Mouse (Mus musculus): Measurements from ENCODE around the gene Kcnn1.
A peak's percentile ranks its signal among the peaks of the same experiment; 100 is the strongest.
"Not testable (repeated sequence)": the region's sequence is repeated elsewhere in the genome, so short reads cannot be mapped to it uniquely, and the experiment has no call there.

Gene Kcnn1

GRCm38 (mm10) chr8:70862824-70863641 is at the start of gene Kcnn1:
Gene Kcnn1 (minus strand): TSS chr8:70863258.
- no peak for DNase-seq (ENCODE audit: low spot score)

DNA sequence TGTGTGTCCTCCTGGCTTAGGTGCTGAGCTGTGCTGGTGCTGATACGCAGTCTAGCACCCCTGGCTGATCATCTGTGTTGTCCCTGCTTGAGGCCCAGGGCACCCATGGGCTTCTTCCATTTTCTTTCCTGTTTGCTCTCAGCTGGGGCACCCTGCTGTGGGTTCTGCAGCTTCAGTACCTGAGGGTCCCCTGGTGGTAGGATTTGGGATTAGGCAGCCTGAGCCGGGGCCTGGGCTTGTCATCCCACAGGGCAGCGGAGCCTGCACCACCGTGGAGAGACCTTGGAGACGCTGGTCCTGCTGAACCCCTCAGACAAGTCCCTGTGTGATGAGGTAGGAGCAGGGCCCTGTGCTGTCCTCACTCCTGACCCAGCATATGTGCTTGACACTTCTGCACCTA is 48.5 kb upstream of the Kcnn1 start:
- DNase-seq (ENCODE audit: low spot score), result no peak

- no peak for DNase-seq (ENCODE audit: low spot score)
Observed at GRCm38 (mm10) chr8:70907518-70907917, 44.5 kb upstream of the Kcnn1 start.

- peak; percentile 59 for DNase-seq (ENCODE audit: low spot score)
Observed at GRCm38 (mm10) chr8:70905831-70906736, 43.0 kb upstream of the Kcnn1 start, which contains the start of gene Map1s. Gene Map1s (plus strand): TSS chr8:70905932.

GRCm38 (mm10) chr8:70905463-70905830 is 42.4 kb upstream of the Kcnn1 start:
- DNase-seq (ENCODE audit: low spot score), result no peak

DNA sequence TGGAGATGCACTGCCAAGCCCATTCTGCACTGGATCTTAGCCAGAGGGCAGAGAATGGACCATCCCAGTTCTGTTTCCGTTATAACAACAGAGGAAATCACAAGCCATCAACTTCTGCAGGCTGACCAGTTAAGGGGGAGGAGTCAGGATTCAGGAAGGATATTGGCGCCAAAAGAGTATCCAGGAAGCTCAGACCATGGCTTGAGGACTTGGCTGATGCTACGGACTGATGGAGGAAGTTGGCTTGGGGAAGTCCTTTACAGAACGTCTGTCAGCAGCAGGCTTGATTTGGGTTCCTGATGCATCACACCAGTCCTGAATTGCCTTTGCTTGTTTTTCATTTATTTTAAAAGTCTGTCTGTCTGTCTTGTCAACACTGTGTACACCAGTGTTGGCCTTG is 41.5 kb upstream of the Kcnn1 start:
- DNase-seq (ENCODE audit: low spot score), result peak; percentile 85

DNA sequence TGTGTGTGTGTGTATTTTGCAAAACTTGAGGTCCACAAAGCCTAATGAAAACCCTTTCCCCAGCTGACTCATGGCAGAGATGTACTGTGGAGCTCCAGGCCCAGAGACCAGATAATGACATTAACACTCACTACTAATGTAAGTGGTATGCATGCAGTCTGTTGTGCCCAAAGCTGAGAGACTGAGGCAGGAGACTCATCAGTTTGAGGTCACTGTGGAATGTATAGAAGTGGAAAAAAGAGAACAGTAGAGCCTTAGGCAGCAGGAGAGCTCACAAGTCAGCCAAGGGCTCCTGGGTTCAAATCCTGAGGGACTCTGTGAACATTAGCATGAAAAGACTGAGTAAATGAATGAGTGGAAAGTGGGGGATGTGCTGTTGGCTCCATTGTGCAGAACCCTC is 40.5 kb upstream of the Kcnn1 start:
- no peak for DNase-seq (ENCODE audit: low spot score)

DNA sequence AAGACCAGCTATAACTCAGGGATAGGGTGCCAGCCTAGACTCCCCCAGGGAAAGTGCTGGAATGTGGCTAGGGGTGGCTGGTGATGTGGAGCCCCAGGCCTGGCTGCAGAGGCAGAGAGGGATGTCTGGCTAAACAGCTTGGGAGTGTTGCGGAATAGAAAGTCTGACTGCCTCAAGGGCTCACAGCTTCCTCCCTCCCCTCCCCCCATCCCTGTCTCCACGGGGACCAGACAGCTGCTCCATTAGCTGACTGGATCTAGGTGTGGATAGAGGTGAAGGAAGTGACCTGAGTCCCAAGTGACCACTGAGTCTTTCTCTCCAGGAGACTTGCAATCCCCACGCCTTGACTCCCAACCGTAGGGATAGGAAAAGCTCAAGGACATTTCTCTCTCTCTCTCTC is 40.1 kb upstream of the Kcnn1 start:
- DNase-seq (ENCODE audit: low spot score), result no peak

DNA sequence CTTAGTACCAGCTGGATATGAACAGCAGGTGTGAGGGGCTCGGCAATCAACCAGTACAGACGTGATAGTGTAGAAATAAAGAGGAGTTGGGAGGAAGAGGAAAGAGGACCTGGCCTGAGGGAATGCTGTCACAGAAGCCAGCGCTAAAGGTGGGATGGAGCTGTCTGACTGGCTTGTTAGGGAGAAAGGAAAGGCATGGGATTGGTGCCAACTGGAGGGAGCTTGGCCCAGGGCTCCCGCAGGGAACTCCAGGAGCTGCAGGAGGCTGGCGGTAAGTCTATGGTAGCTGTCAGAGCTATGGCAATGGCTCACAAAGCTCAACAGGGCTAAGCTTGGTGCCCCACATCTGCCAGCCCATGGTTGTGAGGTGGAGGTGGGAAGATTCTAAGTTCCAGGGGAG is 39.2 kb upstream of the Kcnn1 start:
- DNase-seq (ENCODE audit: low spot score), result no peak

GRCm38 (mm10) chr8:70900872-70901387 is 37.9 kb upstream of the Kcnn1 start:
- no peak for DNase-seq (ENCODE audit: low spot score)

DNA sequence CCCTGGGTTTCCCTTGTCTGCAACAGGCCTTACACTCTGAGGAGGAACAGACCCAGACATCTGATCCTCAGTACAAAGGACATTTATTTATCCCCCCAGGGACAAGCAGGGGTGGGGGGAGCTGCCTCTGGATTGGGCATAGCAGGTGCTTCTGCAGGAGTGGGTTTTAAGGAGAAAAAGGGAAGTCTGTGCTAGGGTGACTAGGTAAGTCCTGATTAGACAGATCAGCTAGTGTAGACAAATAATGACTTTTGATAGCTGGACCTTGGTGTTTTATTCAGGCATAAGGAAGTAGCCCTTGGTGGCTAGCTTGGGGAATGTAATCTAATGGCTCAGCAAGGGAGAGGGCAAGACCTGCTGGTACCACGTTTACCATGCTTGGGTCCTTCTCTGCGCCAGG is 36.2 kb upstream of the Kcnn1 start:
- DNase-seq (ENCODE audit: low spot score), result no peak

GRCm38 (mm10) chr8:70898661-70899198 is 35.7 kb upstream of the Kcnn1 start:
- DNase-seq (ENCODE audit: low spot score), result no peak

GRCm38 (mm10) chr8:70897681-70898413 is 34.8 kb upstream of the Kcnn1 start:
- DNase-seq (ENCODE audit: low spot score), result peak; percentile 87

DNA sequence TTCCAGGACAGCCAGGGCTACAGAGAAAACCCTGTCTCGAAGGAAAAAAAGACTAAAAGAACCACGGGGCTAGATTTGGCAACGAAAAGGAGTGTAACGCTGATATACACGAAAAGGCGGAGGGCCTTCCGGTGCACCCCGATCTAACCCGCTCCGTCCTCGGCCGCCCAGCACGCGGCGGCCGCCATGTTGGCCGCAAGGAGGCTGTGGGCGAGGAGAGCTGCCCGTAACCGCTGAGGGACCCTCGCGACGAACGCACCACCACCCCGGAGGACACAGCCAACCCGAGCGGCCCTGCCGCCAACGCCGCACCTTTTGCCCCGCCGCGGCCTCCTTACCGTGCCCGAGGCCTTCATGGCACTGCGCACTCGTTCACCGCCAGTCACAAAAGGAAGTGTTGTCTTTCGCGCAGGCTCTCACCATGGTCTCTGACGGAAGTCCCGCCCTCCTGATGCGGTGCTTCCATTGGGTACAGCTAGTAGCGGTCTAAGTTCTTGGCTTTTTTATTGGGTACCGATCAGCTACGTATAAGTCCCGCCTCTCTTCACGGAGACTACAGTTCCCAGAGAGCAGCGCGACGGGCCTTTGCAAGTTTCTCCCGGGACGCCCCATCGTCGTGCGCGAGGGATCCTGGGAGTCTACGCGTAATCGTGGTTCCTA is 34.1 kb upstream of the Kcnn1 start, which contains the start of gene Rpl18a:
Gene Rpl18a, minus strand, starts transcription at position 392 of the 660 bp plus-strand sequence.
- peak; percentile 99 for DNase-seq (ENCODE audit: low spot score)

DNA sequence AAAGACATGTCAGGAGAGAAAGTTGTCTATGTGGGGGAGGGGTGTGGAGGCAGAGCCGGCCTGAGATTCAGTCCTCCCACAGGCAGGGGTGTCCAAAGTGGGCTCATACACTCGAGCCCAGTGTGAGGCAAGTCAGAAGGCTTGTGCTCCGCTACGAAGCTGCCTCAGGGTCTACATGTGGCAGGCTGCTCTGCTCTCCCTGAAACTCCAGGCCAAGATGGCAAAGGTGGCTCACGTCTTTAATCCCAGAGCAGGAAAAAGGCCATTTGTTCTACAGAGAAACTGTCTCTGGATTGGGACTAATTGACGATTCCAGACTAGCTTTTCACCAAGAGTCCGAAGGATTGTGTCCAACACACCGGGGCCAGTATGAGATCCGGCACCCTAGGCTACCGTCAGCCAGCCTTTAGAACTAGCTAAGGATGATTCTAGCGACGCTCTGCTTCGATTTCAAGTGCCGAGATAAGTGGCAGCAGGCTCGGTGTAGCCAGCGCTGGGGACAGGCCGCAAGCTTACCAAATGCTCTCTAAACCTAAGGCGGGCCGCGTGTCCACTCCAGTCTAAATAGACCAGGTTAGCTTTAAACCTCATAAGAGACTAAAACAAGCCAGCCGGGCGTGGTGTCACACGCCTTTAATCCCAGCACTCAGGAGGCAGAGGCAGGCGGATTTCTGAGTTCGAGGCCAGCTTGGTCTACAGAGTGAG is 33.4 kb upstream of the Kcnn1 start:
- DNase-seq (ENCODE audit: low spot score), result no peak

- not testable (repeated sequence) for DNase-seq (ENCODE audit: low spot score)
Observed at GRCm38 (mm10) chr8:70895571-70896259, 32.7 kb upstream of the Kcnn1 start.

DNA sequence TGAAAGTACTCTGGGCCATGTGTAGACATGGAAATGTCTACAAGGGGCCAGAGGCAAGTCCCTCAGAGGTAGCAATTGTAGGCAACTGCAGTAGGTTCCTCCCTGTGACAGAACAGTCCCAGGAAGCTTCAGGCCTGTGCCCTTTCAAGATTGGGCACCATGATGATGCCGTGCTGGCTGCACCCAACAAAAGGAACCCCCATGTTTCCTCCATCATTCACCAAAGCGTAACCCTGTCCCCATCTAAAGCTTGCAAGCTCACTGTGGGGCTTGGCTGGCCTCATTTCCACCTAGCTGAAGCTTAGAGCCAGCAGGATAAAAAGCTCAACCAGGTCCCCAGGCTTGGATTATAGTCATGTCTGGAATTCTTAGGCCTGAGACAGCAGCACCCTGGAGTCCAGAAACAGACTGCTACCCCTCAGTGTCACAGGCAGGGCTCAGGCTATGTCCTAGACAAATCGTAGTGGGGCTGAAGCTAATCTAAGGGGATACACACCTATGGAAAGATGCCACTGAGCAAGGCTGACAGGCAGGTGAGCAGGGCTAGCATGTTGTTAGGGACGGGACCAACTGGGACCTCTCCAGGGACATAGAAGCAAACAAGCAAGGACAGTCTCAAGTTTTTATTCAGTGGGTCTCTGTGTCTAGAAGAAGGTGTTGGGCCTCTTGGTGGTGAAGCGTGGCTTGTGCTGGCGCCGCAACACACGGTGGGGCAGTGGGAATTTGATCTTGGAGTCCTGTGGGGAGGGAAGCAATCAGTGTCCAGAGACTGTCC is 31.9 kb upstream of the Kcnn1 start:
- no peak for DNase-seq (ENCODE audit: low spot score)

GRCm38 (mm10) chr8:70894385-70894720 is 31.3 kb upstream of the Kcnn1 start:
- DNase-seq (ENCODE audit: low spot score), result no peak
